Mouse (Mus musculus) hindbrain, embryonic 16.5 days (tissue): ENCODE data around the gene Cavin3. TPM values are rescaled to one million over a fixed set of nuclear protein-coding genes. Genes with fewer than 3 reads are reported as not detected.

ENCODE experiments used
- ATAC-seq: fragments of 200-750 bp; cut with Nextera tagmentation; 2 replicates; pipeline ENCODE4 v1.8.0; 2017; ENCODE audit warnings: moderate TSS enrichment, moderate library complexity
- H3K27ac ChIP-seq: fragments of 300-500 bp; sonication (generic); 2 replicates; pipeline ENCODE4 v1.5.1; 2014; ENCODE audit warnings: low read depth, mild to moderate bottlenecking, control low read depth, low read length, moderate library complexity
- H3K27me3 ChIP-seq: fragments of 300-500 bp; sonication (generic); replicated peaks from 2 replicates; pipeline ENCODE4 v1.6.1; 2014; ENCODE audit warnings: low read length; ENCODE audit not compliant: control insufficient read depth, insufficient read depth
- H3K36me3 ChIP-seq: fragments of 300-500 bp; sonication (generic); 2 replicates; pipeline ENCODE4 v1.6.1; 2014; ENCODE audit warnings: mild to moderate bottlenecking, low read length, moderate library complexity, mixed read lengths; ENCODE audit not compliant: control insufficient read depth, insufficient read depth
- H3K4me1 ChIP-seq: fragments of 300-500 bp; sonication (generic); 2 replicates; pipeline ENCODE4 v1.6.1; 2014; ENCODE audit warnings: low read depth, low read length; ENCODE audit not compliant: control insufficient read depth, insufficient read depth
- H3K4me2 ChIP-seq: fragments of 300-500 bp; sonication (generic); 2 replicates; pipeline ENCODE4 v1.6.1; 2014; ENCODE audit warnings: mild to moderate bottlenecking, low read length, control low read depth, moderate library complexity
- H3K4me3 ChIP-seq: fragments of 300-500 bp; sonication (generic); 2 replicates; pipeline ENCODE4 v1.5.1; 2014; ENCODE audit warnings: mild to moderate bottlenecking, low read length, control low read depth, moderate library complexity
- H3K9ac ChIP-seq: fragments of 300-500 bp; sonication (generic); 2 replicates; pipeline ENCODE4 v1.6.1; 2014; ENCODE audit warnings: low read depth, mild to moderate bottlenecking, control low read depth, low read length, moderate library complexity
- H3K9me3 ChIP-seq: fragments of 300-500 bp; sonication (generic); 2 replicates; pipeline ENCODE4 v1.6.1; 2014; ENCODE audit warnings: mild to moderate bottlenecking, low read length, moderate library complexity; ENCODE audit not compliant: control insufficient read depth
- WGBS: fragments of 180-500 bp; shearing (Covaris S2); extraction: QIAGEN DNeasy Blood & Tissue Kit; methylation state at CpG from one replicate; pipeline ENCODE4 v1.1.7; 2014; 5-methylcytosine and 5-hydroxymethylcytosine counted together
- polyA plus RNA-seq: library from polyadenylated mRNA; unstranded; fragments of >200 nt; fragmentation: Nextera tagmentation; extraction: Ambion mirVana; gene quantifications from 2 replicates; pipeline ENCODE4 v1.2.1, GENCODE M21; 2015

Gene Cavin3
- polyA plus RNA-seq, 1 experiment from 2014 or later: 43.0 TPM

- Histone ChIP-seq H3K36me3 (no peaks in the 10 kb centered on the region), H3K27ac (no peak overlapping the region), H3K9ac (no peak overlapping the region), H3K9me3 (no peaks in the 10 kb centered on the region), H3K4me3 (no peak overlapping the region), H3K4me2 (no peak overlapping the region), H3K27me3 (no peaks in the 10 kb centered on the region), H3K4me1 (no peaks in the 10 kb centered on the region)
- ATAC-seq: 0 out of 2 replicates have a peak, but pooled peaks have one; percentile 24
- 86% methylated on average over 22 of the region's 22 CpGs for WGBS
Measured at GRCm38 (mm10) chr7:105434798-105435197, 47.3 kb downstream of the Cavin3 start.

DNA sequence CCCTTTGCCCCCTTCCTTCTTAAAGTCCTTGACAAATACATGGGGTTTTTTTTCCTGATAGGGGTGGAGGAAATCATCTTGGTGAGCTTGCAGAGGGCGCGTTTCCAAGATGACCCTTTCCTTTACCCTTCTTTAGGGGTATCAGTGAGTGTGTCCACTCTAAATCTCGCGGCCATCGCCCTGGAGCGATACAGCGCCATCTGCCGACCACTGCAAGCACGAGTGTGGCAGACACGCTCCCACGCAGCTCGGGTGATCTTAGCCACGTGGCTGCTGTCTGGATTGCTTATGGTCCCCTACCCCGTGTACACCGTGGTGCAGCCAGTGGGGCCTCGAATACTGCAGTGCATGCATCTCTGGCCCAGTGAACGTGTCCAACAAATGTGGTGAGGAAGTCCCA, 48.2 kb downstream of the Cavin3 start:
- no peak overlapping the region for H3K4me2 ChIP-seq
- H3K27ac ChIP-seq: no peak overlapping the region
- no peaks in the 10 kb centered on the region for H3K27me3 ChIP-seq
- H3K4me1 ChIP-seq: no peaks in the 10 kb centered on the region
- 90% methylated on average over 17 of the region's 17 CpGs for WGBS
- no peak overlapping the region for H3K4me3 ChIP-seq
- H3K36me3 ChIP-seq: no peaks in the 10 kb centered on the region
- no peaks in the 10 kb centered on the region for H3K9me3 ChIP-seq
- H3K9ac ChIP-seq: no peak overlapping the region
- ATAC-seq: no peak

GRCm38 (mm10) chr7:105432058-105432457, 50.0 kb downstream of the Cavin3 start:
- Histone ChIP-seq H3K27me3 (no peaks in the 10 kb centered on the region), H3K9me3 (no peaks in the 10 kb centered on the region), H3K36me3 (no peaks in the 10 kb centered on the region), H3K4me1 (no peaks in the 10 kb centered on the region), H3K4me3 (no peak overlapping the region), H3K9ac (no peak overlapping the region), H3K27ac (no peak overlapping the region), H3K4me2 (no peak overlapping the region)
- no peak for ATAC-seq
- 56% methylated on average over 1 of the region's 1 CpGs for WGBS

Other genes with a start within 250 kb of the Cavin3 start
- gene Olfr688, start 194.2 kb downstream of the Cavin3 start, polyA plus RNA-seq: not detected in 2 replicates
- gene Olfr689, start 171.1 kb downstream of the Cavin3 start, polyA plus RNA-seq: not detected in 2 replicates
- gene Olfr690, start 148.2 kb downstream of the Cavin3 start, polyA plus RNA-seq: not detected in 2 replicates
- gene Olfr691, start 140.0 kb downstream of the Cavin3 start, polyA plus RNA-seq: 0.18 and 0.44 TPM in 2 replicates
- gene Olfr692, start 114.1 kb downstream of the Cavin3 start, polyA plus RNA-seq: not detected in 2 replicates
- gene Gm5901, start 107.3 kb downstream of the Cavin3 start, polyA plus RNA-seq: not detected in 2 replicates
- gene Fam160a2, start 82.2 kb downstream of the Cavin3 start, polyA plus RNA-seq: 43.4 and 43.7 TPM in 2 replicates
- 0.17 TPM in 1 of 2 replicates, not detected in the other for gene Cnga4, start 77.7 kb downstream of the Cavin3 start, polyA plus RNA-seq
- gene Cckbr, start 56.6 kb downstream of the Cavin3 start, polyA plus RNA-seq: 7.7 and 8.1 TPM in 2 replicates
- gene Smpd1, start 72.1 kb upstream of the Cavin3 start, polyA plus RNA-seq: 110 and 111 TPM in 2 replicates
- 344 and 354 TPM in 2 replicates for gene Apbb1, start 99.4 kb upstream of the Cavin3 start, polyA plus RNA-seq
- 0.18 and 0.20 TPM in 2 replicates for gene Hpx, start 117.8 kb upstream of the Cavin3 start, polyA plus RNA-seq
- gene Trim3, start 151.3 kb upstream of the Cavin3 start, polyA plus RNA-seq: 108 and 119 TPM in 2 replicates
- gene Timm10b, start 157.8 kb upstream of the Cavin3 start, polyA plus RNA-seq: 145 and 159 TPM in 2 replicates
- 85.2 and 91.1 TPM in 2 replicates for gene Arfip2, start 158.1 kb upstream of the Cavin3 start, polyA plus RNA-seq
- gene Gm45799, start 158.3 kb upstream of the Cavin3 start, polyA plus RNA-seq: 7.9 and 9.7 TPM in 2 replicates
- 1.5 and 1.6 TPM in 2 replicates for gene Dnhd1, start 168.5 kb upstream of the Cavin3 start, polyA plus RNA-seq